Mouse (Mus musculus) ZHBTc4 (cell line): ENCODE measurements around the gene Riiad1.

Experiments used
- DNase-seq: peaks from one replicate; pipeline ENCODE4 v3.0.0-alpha.2; 2011; ENCODE audit warnings: low read depth, low spot score

Riiad1 gene

DNA sequence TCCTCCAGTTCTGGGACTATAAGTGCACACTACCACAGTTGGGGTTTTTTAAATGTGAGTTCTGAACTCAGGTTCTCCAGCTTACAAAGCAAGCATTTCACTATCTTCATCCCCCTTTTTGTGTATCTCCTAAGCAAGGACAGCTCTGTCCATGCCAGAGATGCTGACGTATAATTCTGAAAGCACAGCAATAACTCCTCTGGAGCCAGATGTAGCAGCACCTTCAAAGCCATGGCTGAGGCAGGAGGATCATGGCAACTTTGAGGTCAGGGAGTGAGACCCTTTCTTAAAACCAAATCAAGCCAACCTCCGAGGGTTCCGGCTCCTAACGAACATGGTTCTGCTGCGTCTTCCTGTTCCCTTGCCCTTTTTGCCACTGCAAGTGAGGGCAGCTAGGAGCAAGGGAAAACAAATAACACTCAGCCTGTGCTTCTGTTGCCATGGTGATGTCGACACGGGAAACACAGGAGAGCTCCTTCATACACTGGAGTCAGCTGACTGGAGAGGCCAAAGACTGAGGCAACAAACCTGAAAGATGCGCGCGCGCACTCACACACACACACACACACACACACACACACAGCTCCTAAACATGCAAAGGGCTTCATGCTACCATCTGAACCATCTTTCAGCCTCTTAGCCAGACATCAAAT lies 16.1 kb downstream of the Riiad1 start:
- DNase-seq, result peak; percentile 76

DNA sequence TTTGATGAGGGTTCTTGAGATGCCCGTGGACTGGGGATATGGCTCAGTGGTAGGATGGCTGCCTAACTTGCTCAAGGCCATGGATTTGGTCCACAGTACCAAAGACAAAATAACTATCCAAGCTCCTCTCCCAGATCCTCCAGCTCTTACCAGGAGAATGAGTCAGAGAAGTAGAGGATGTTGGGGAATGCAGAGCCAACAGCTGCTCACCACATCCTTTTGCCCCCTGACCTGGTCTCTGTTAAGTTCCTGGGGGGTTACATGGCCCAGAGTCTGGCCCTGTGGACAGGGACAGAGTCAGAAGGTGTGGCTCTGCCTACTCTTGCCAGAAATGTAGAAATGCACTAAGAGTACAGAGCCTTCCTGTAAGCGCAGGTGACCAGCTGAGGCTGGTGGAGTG lies 20.3 kb downstream of the Riiad1 start:
- no peak for DNase-seq

DNA sequence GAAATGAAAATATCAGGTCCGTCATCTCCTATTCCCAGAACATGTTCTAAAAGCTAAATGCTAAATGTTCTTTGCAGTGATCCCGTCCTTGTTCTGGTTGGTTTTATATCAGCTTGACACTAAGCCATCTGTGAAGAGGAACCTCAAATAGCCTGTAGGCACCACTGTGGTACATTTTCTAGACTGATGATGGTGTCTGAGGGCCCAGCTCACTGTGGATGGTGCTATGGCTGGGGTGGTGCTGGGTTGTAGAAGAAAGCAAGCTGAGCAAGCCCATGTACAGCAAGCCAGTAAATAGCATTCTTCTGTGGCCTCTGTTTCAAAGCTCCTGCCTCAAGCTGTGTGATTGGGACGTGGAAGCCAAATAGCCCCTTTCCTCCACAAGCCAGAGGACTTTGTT lies 23.1 kb downstream of the Riiad1 start:
- DNase-seq, result no peak

DNA sequence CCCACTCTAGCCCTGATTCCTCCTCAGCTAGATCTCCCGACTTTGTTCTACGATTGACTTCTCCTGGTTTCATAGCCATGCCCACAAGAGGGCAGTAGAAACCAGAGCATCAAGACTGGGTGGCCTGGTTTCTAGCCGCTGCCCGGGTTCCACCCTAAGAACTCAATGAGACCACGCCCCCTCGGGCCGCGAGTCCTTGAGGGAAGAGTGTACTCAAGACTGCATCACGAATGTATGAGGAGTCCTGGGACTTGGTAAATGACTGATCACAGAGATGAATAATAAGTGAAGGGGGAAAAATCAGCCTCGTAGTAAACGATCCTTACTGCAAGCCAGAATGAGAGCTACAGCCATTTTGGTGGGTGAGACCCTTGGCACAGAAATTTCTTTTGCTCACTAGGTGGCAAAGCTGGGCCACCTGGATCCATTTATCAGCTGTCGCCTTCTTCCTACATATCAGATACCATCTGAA lies 23.6 kb downstream of the Riiad1 start:
- peak; percentile 97 for DNase-seq

DNA sequence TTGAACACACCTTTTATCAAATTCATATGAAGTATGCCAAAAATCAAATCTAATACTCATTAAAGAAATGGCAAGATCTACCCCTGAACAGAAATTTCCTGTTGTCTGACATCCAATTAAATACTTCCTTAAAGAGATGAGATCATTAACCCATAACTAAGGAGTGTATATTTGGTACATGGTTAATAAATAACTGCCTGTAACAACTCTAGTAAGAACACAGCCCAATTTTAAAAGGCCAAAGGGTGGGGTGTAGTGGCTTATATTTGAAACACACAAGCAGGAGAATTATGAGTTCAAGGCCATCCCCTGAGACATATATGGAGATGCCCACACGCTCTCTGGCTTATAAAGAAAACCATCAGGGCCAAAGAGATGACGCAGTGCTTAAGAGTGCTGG lies 30.8 kb downstream of the Riiad1 start:
- no peak for DNase-seq

DNA sequence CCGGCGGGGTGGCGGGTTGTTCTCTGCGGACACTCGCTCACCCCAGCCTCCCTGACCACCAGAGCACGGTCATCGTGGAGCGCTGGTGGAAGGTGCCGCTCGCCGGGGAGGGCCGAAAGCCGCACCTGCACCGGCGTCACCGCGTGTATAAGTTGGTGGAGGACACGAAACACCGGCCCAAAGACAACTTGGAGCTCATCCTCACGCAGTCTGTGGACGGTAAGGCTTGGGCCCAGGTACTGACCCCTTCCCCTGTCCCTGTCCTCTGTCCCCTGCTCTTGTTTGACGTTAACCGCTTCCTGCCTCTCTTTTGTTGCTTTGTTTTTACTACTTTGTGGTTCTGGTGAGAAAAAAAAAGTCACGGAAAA lies 36.6 kb downstream of the Riiad1 start, which contains the start of gene Oaz3:
TSS of gene Oaz3 (minus strand) at position 319 of the 368 bp plus-strand sequence.
- DNase-seq, result no peak

DNA sequence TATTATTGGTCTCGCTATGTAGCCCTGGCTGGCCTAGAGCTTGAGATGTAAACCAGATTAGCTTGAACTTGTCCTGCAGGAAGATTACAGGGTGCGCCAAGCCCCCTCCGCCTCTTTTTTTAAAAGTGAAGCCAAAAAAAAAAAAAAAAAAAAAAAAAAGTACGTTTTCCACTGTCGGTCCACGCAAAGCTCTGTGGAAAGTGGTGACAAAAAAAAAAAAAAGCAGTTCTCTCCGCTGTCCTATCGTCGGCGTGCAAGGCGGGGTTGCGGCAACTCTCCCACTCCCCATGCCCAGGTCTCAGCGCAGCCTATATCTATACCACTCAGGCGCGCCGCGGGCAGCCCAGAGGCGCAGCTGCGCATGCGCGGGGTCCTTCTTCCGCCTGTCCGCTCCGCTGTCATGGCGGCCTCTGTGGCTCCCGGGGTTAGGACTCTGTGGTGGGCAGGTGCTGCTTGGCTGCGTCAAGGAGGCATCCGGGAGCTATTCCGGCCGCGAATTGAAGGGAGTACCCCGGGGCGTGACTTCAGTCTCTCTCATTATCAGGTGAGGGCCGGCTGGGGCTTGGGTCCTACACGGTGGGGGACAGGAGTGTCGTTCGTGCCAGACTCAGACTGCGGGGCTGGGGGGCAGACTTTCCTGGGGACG lies 37.1 kb downstream of the Riiad1 start, which contains the start of gene Mrpl9:
TSS of gene Mrpl9 (plus strand) at position 368 of the 646 bp plus-strand sequence.
- peak; percentile 97 for DNase-seq

DNA sequence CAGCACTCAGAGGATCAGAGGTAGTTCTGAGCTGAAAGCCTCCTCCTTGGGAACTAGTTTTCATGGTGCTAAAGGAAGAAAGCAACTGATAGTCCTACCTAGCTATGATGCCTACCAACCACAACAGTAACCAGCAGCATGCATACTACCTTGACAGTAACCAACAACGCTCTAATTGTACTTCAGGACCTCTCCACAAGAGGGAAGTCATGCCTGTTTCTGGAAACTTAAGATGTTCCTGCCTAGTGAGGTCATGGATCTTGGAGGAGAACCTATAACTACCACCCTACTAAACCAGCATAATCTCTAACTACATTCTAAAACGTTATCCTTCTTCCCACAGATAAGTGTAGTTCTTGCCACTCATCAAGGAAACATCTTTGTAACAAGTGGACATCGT lies 39.0 kb downstream of the Riiad1 start:
- peak; percentile 54 for DNase-seq

DNA sequence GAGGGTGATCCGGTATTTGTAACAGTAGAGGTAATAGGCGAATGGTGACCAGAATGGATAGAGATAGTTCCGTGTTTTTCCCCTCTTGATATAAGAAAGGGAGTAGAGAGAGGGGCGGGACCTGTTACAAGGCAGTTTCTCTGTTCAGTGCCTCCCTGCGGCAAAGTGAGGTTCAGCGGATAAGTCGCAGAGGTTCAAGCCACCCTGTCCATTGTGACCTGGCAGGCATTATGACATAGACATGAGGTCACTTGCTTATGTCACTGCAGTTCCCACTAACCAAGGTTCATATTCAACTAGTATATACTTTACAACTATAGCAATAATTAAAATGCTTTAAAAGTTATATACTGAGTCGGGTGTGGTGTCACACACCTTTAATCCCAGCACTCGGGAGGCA lies 43.7 kb downstream of the Riiad1 start:
- no peak for DNase-seq

DNA sequence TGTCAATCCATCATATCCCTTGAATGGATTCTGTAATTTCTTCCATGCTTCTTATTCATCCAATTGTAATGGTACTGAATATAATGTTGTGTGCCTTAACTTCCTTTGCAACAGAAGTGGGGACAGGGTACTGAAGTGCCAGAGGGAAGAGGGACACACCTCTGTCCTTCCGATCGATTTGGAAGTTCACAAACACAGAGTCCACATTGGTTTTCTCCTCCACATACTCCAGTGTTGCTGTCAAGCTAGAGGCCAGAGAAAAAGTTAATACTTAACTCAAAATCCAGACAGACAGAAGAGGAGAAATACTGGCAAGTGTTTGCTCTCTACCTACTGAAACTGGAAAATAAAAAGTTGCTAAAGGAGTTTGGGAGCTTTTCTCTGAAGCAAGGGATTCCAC lies 45.8 kb downstream of the Riiad1 start:
- DNase-seq, result no peak

DNA sequence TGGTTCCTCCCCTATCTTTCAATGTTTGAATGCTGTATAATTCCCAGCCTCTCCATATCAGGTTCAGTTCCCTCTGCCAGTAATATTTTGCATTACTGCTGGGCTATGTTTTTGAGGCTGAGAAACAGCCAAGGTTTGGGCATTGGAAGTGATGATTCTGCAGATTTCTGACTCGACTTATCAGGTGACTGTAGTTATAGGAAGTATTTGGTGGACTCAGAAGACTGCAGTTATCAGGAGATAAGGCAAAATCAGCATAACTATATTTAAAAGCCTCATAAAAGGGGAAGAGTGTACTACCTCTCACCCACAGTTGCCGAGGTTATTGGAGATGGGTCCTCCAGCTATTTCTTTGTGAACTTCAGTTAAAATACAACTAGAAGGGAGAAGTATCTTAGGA lies 49.2 kb downstream of the Riiad1 start:
- DNase-seq, result no peak
